Mouse (Mus musculus) embryo, embryonic 10.5 days (tissue): ENCODE results near the gene A730061H03Rik.
A peak's percentile ranks its signal among the peaks of the same experiment; 100 is the strongest.

Experiments
- DNase-seq: peaks from one replicate; pipeline ENCODE4 v3.0.0-alpha.2; 2015; ENCODE audit warnings: low spot score

Gene A730061H03Rik

DNA sequence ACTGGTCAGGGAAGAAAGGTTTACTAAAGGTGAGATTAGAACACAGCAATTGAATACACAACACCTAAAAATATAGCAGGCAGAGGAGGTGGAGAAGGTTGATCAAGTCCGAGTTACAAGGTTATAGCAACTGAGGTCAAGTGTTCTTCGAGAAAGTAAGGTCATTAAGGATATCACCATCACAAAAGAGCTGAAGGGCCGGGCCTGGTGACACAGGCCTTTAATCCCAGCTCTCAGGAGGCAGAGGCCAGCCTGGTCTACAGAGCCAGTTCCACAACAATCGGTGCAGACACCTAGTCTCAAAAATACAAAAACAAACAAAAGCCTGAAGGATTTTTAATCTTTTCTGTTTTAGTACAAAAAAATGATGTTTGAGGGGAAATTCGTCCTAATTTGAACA is 8.9 kb downstream of the A730061H03Rik start:
- DNase-seq: no peak

- no peak for DNase-seq
Observed at GRCm38 (mm10) chr14:55550191-55550590, 10.0 kb downstream of the A730061H03Rik start.

DNA sequence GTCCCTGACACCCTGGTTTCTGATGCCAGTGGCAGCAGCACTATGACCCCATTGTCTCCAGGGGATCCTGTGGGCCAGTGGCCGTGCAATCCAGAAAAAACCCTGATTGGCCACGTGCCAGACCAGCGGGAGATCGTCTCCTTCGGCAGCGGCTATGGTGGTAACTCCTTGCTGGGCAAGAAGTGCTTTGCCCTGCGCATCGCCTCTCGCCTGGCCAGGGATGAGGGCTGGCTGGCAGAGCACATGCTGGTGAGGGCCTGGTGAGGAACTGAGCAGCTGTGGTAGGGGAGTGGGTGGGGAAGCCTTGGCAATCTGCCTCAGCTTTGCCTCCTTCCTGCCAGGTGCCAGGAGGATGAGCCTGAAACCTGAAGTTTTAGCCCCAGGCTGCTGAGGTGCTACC is 15.9 kb downstream of the A730061H03Rik start:
- no peak for DNase-seq

DNA sequence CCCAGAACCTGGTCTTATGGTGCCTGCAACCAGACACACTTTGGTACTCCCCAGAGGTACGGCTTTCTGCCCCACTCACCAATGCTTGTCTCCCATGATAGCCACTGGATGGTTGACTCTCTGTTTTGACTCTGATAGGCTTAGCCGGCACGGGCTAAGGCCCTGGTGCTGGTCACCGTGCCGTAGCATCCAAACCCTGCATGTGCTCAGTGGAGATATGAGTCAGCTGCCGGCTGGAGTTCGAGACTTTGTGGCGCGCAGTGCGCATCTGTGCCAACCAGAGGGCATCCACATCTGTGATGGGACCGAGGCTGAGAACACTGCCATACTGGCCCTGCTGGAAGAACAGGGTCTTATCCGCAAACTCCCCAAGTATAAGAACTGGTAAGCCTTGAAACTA is 17.9 kb downstream of the A730061H03Rik start:
- no peak for DNase-seq

GRCm38 (mm10) chr14:55540787-55541321 is 19.4 kb downstream of the A730061H03Rik start:
- no peak for DNase-seq

- DNase-seq: peak; percentile 92
Observed at GRCm38 (mm10) chr14:55540067-55540786, 20.0 kb downstream of the A730061H03Rik start, which contains the start of gene Pck2. TSS of gene Pck2 (plus strand) at chr14:55540266.

DNA sequence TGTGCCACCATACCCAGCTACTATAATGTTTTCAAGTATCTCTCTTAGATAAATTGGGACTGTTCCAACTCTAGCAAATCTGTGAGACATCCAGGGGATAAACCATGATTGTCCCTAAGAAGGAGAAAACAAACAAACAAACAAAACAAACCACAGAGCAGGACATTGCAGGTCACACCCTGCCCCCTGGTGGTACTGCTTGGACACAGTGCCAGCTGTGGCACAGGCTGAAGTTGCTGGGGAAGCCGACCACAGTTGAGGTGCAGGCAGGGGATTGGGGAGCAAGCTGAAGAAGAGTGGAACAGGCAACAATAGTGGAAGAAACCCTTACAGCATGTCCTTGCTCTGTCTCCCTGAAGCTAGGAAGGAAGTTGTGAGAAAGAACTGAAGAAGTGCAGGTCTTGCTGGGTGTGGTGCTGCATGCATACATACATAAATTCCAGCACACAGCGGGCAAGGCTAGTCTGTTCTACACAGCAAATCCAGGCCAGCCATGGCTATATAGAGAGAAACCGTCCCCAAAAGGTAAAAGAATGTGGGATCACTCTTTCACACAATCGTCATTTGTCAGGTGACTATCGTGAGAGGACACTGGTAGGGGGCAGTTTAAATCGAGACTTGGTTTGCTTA is 24.0 kb downstream of the A730061H03Rik start:
- peak; percentile 41 for DNase-seq

- peak; percentile 73 for DNase-seq
Observed at GRCm38 (mm10) chr14:55527940-55528339, 32.3 kb downstream of the A730061H03Rik start.

GRCm38 (mm10) chr14:55526674-55527073 is 33.5 kb downstream of the A730061H03Rik start:
- no peak for DNase-seq

DNA sequence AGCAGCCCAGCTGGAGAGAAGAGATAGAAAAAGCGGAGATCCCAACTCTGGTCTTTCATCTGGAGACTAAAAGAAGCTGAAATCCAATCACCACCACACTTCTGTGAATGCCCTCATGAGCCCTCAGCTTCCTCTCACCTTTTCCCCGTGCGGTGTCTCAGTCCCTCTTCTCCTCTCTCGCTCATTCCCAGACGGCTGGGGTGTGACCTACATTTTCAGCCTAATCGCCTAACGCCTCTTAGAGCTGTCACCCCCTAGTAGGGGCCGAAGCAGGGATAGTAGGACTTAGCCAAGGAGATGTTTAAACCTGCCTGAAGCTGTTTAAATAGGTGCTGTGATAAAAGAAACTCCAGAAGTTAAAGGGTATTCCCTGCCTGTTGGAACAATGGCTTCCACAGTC is 35.4 kb downstream of the A730061H03Rik start, which contains the start of gene Nrl:
Gene Nrl (minus strand): TSS at position 197 of the 400 bp plus-strand sequence.
- no peak for DNase-seq

- no peak for DNase-seq
Observed at GRCm38 (mm10) chr14:55524062-55524461, 36.1 kb downstream of the A730061H03Rik start.

DNA sequence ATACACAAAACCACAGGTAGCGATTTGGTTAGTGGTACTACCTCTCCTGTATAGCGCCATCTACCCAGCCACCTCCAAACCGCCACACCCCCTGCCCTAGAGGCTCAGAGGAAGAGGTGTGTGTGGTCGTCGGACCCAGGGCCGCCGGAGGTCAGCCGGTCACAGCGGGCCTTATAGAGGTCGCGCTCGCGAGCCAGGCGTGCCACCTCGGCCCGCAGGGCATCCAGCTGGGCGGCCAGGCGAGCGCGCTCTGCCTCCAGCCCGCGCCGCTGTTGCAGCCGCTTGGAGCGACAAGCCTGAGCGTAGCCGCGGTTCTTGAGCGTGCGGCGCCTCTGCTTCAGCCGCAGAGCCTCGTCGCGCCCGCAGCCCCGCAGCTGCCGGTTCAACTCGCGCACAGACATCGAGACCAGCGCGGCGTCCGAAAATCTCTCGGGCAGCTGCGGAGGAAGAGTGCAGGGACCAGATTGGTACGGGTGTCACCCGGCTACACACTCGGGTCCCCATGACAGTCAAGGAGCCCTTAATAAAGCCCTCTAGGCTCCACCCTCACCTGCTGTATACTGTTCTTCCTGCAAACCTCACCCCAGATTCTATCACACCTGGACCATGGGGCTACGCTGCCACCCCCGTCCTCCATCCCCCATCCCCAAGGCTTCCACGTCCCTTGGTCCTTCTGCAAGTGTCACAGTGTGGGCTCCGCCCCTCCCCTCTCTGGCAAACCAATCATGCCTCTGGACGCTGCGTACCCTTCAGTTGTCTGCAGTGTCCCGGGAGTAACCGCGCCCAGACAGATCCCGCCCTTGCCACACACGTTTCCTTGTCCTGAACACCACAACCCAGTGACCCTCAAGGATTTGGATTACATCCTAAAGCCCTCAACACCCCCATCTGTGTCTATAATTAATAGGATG is 39.5 kb downstream of the A730061H03Rik start:
- DNase-seq: peak; percentile 63

GRCm38 (mm10) chr14:55519604-55520003 is 40.6 kb downstream of the A730061H03Rik start:
- no peak for DNase-seq

GRCm38 (mm10) chr14:55518897-55519296 is 41.3 kb downstream of the A730061H03Rik start:
- peak; percentile 72 for DNase-seq

- no peak for DNase-seq
Observed at GRCm38 (mm10) chr14:55515846-55516245, 44.4 kb downstream of the A730061H03Rik start.

DNA sequence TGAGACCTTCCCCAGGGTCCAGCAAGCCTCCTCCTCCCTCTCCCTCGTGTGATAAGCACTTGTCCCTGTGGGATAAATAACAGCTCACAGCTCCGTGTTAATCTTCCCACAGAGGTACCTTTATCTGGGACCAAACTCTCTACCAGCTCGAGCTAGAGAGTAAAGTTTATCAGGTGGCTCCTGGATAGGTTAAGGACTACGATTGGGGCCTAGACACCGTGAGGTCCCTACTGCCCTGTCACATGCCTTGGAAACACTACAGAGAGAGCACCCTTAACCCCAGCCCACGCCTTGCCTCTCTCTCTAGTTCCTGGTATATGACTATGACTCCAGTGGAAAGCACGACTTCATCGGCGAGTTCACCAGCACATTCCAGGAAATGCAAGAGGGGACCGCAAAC is 46.3 kb downstream of the A730061H03Rik start:
- DNase-seq: no peak

GRCm38 (mm10) chr14:55511037-55511436 is 49.2 kb downstream of the A730061H03Rik start:
- DNase-seq: no peak

DNA sequence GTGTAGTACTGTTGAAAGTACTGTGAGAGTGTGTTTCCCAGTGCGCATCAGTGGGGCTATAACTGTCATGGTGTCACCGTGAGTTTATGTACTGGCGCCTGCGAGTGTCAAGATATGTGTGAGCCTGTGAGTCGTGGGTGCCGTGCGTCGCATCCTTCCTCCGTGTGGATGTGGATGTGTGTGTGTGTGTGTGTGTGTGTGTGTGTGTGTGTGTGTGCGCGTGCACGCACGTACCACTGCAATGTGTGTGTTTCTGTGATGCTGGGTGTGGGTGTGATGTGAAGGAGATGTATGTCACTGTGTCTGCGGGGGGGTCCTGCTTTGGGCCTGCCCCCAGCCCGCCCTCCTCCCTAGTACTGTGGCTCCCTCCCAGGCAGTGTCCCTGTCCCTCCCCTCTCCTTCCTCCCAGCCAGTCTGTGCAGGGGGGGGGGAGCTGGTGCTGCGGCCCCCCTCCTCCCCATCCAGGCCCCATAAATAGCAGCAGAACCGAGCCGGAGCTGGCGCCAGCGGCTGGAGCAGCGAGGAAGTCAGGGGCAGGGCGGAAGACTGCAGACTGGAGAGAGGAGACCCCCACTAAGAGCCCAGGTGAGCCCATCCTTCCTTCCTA is 50.0 kb downstream of the A730061H03Rik start, which contains the start of gene Cpne6:
Gene Cpne6 (plus strand): TSS at position 321 of the 607 bp plus-strand sequence.
- no peak for DNase-seq
